Mouse (Mus musculus) ES-E14 (cell line): ENCODE measurements around the gene Def8.

Source experiments
- CHD2 ChIP-seq: IDR thresholded peaks from 2 replicates; pipeline ENCODE4 v1.6.1; 2014; ENCODE audit warnings: mild to moderate bottlenecking, low read depth, low read length, inconsistent platforms
- HCFC1 ChIP-seq: IDR thresholded peaks from 2 replicates; pipeline ENCODE4 v1.6.1; 2012; ENCODE audit warnings: low read length, inconsistent platforms, borderline replicate concordance; ENCODE audit not compliant: insufficient read depth
- ZNF384 ChIP-seq: IDR thresholded peaks from 2 replicates; pipeline ENCODE4 v1.6.1; 2012; ENCODE audit warnings: low read depth, low read length, inconsistent platforms

GRCm38 (mm10) chr8:123422056-123422780, 1.1 kb upstream of the Def8 start:
- no peak for TF ChIP-seq HCFC1
- 0 out of 2 replicates have a peak, but pooled peaks have one; percentile 51 for TF ChIP-seq ZNF384
- TF ChIP-seq CHD2, result no peak
